Mouse (Mus musculus): ENCODE data around the gene Naalad2. TPM values are rescaled to one million over a fixed set of nuclear protein-coding genes. Genes with fewer than 3 reads are reported as not detected.
"Not testable (repeated sequence)": the region's sequence is repeated elsewhere in the genome, so short reads cannot be mapped to it uniquely, and the experiment has no call there.

Gene Naalad2
- polyA plus RNA-seq, 1 experiment from 2014 or later = 1.5 TPM

DNA sequence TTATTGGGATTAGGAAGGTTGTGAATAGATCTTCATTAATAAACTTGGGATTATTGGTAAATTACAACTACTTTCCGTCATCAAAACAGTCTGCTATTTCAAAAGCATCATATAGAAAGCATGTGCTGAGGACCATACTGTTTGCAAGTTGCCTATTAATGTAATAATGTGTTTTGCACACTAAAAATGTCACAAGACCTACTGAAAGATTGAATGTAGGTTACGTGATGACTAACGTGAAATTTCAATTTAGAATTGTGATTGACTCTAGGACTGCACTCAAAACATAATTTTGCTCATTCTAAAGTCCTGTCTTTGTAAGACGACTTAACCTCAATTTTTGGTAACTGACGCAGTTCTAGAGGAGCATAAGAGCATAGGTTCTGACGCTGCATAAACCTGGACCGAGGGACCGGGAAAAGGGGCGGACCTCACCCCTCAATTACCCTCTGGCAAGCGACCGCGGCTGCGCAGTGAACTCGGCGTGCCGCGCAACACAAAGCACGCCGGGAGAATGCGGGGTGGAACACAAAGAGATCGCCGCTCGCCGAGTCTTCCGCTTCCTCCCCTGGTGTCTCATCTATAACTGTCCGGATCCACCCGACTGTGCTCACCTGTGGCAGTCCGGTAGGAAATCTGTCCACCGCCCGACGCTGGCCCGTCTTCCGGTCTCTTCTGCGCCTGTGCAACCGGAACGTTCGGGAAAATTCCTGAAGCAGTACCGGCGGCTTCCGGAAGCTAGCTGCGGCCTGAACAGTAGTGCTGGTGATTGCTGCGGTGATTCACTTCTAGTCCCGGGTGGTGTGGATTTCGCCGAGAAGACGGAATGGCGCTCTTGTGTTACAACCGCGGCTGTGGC, 111.0 kb downstream of the Naalad2 start, which contains the start of gene Chordc1:
Chordc1 (plus strand) TSS at position 555 of the 859 bp plus-strand sequence.
- H3K27me3 ChIP-seq = no peaks in the 10 kb centered on the region
- 3% methylated on average over 49 of the region's 49 CpGs for WGBS
- no peaks in the 10 kb centered on the region for H3K9me3 ChIP-seq
- ATAC-seq (ENCODE audit: low read depth) = peak; percentile 99
- H3K4me1 ChIP-seq (replicated peaks) = peaks cover 22% of the 10 kb centered on the region
- peak within 1 kb of the TSS; percentile 96 for H3K9ac ChIP-seq
- peak within 1 kb of the TSS; percentile 94 for H3K4me2 ChIP-seq
- peak within 1 kb of the TSS; percentile 92 for H3K4me3 ChIP-seq
- H3K36me3 ChIP-seq = 0 out of 2 replicates have a peak, but pooled peaks cover 4% of the 10 kb centered on the region
- peak within 1 kb of the TSS; percentile 89 for H3K27ac ChIP-seq (replicated peaks)

DNA sequence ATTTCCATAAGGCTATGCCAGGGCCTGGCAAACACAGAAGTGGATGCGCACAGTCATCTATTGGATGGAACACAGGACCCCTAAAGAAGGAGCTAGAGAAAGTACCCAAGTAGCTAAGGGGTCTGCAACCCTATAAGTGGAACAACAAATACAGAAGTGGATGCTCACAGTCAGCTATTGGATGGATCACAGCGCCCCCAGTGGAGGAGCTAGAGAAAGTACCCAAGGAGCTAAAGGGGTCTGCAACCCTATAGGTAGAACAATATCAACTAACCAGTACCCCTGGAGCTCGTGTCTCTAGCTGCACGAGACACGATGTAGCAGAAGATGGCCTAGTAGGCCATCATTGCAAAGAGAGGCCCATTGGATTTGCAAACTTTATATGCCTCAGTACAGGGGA, 124.1 kb downstream of the Naalad2 start:
- H3K9me3 ChIP-seq; H3K27ac ChIP-seq (replicated peaks); ATAC-seq (ENCODE audit: low read depth); H3K36me3 ChIP-seq; H3K4me3 ChIP-seq; H3K9ac ChIP-seq; H3K4me2 ChIP-seq; H3K27me3 ChIP-seq; H3K4me1 ChIP-seq (replicated peaks): not testable (repeated sequence)
- WGBS = 34% methylated on average over 5 of the region's 5 CpGs

DNA sequence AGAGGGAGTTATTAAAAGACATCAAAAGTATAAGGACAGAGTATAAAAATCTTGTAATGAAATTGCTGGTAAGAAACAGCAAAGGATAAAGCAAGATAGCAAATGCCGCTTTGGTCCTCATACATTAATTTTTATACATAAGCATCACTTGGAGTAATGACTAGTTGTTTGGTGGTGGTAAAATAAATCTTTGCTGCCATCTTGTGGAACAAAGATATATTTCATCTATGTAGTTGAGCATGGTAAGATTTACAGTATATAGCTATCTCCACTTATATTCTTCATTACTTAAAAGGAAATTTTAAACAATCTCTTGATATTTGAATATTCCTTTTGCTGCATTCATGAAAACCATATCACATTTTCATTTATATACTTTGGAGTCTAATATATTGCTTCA, 125.3 kb downstream of the Naalad2 start:
- ATAC-seq (ENCODE audit: low read depth) = peak; percentile 32; the same call in 1 of the 2 replicates
- no peaks in the 10 kb centered on the region for H3K27me3 ChIP-seq
- no peak overlapping the region for H3K27ac ChIP-seq (replicated peaks)
- H3K9me3 ChIP-seq = no peaks in the 10 kb centered on the region
- no peak overlapping the region for H3K4me3 ChIP-seq
- no peak overlapping the region for H3K9ac ChIP-seq
- WGBS = 50% methylated on average over 1 of the region's 1 CpGs
- no peak overlapping the region for H3K4me2 ChIP-seq
- no peaks in the 10 kb centered on the region for H3K36me3 ChIP-seq
- H3K4me1 ChIP-seq (replicated peaks) = no peaks in the 10 kb centered on the region

DNA sequence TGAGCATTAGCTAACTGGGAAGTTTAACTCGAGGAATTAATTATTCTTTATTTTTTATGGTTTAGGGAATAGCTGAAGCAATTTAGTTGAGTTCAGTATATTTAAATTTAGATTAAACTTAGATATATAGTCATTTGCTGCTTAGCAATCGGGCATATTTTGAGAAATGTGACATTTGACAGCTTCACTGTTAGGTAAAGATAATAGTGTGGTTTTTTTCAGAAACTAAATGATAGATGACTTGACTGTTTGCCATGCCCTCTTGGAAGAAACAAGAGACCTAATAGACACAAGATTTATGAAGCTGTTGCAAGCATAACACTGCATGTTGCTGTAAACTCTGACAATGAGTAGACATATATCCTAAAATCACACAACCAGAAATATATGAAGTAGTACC, 126.0 kb downstream of the Naalad2 start:
- Histone ChIP-seq H3K4me3 (no peak overlapping the region), H3K27me3 (no peaks in the 10 kb centered on the region), H3K9me3 (no peaks in the 10 kb centered on the region), H3K4me2 (no peak overlapping the region), H3K9ac (no peak overlapping the region), H3K36me3 (no peaks in the 10 kb centered on the region), H3K27ac (replicated peaks) (no peak overlapping the region), H3K4me1 (replicated peaks) (no peaks in the 10 kb centered on the region)
- WGBS = 63% methylated on average over 2 of the region's 2 CpGs
- ATAC-seq (ENCODE audit: low read depth) = no peak

DNA sequence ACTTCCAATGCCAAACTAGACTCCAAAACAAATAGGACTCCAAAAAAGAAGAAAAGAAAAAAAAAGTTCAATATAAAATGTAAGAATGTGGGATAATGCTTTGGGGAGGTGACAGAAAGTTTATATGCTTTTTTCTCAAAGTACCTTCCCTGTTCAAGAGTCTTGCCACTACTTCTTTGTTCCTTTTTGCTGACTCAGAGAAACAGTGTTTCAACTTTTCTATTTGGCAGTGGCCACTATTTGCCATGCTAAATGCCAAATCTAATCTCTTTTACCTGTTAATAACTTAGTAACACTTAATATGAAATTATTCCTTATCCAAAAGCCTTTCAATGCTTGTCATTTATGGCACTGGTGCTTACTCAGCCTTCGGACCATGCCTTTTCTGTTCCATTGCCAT, 126.9 kb downstream of the Naalad2 start:
- 90% methylated on average over 1 of the region's 1 CpGs for WGBS
- Histone ChIP-seq H3K4me3 (no peak overlapping the region), H3K4me1 (replicated peaks) (no peaks in the 10 kb centered on the region), H3K4me2 (no peak overlapping the region), H3K9ac (no peak overlapping the region), H3K36me3 (no peaks in the 10 kb centered on the region), H3K9me3 (no peaks in the 10 kb centered on the region), H3K27me3 (no peaks in the 10 kb centered on the region), H3K27ac (replicated peaks) (no peak overlapping the region)
- ATAC-seq (ENCODE audit: low read depth) = no peak

Other genes with a start within 250 kb of the Naalad2 start
- gene Chordc1, start 110.9 kb downstream of the Naalad2 start, polyA plus RNA-seq (2015; fragmentation: Nextera tagmentation; extraction: Ambion mirVana) = 138 and 142 TPM in 2 replicates
- not detected in 2 replicates for gene Ubtfl1, start 1.4 kb upstream of the Naalad2 start, polyA plus RNA-seq (2015; fragmentation: Nextera tagmentation; extraction: Ambion mirVana)
- gene Mbd3l2, start 27.7 kb upstream of the Naalad2 start, polyA plus RNA-seq (2015; fragmentation: Nextera tagmentation; extraction: Ambion mirVana) = 0.14 TPM in 1 of 2 replicates, not detected in the other
- 31.7 and 36.2 TPM in 2 replicates for gene Zfp558, start 75.3 kb upstream of the Naalad2 start, polyA plus RNA-seq (2015; fragmentation: Nextera tagmentation; extraction: Ambion mirVana)
- not detected in 2 replicates for gene Mbd3l1, start 75.4 kb upstream of the Naalad2 start, polyA plus RNA-seq (2015; fragmentation: Nextera tagmentation; extraction: Ambion mirVana)

All from neural tube, embryonic 13.5 days (tissue).